Mouse (Mus musculus) liver, embryonic 14.5 days (tissue): Measurements from ENCODE around the gene Smarcc2. TPM values are rescaled to one million over a fixed set of nuclear protein-coding genes. Genes with fewer than 3 reads are reported as not detected.
"Not testable (repeated sequence)": the region's sequence is repeated elsewhere in the genome, so short reads cannot be mapped to it uniquely, and the experiment has no call there.

ENCODE experiments used
- ATAC-seq: fragments of 200-750 bp; cut with Nextera tagmentation; 2 replicates; pipeline ENCODE4 v1.8.0; 2017; ENCODE audit warnings: moderate number of reproducible peaks, mild to moderate bottlenecking, moderate library complexity; ENCODE audit not compliant: insufficient read depth
- DNase-seq, 3 experiments: peaks; one replicate each; pipeline ENCODE4 v3.0.0-alpha.2; 2012 to 2013; ENCODE audit warnings: low read depth in 3 of 3, low spot score in 3 of 3
- H3K27ac ChIP-seq: fragments of 300-500 bp; sonication (generic); 2 replicates; pipeline ENCODE4 v1.5.1; 2014; ENCODE audit warnings: moderate library complexity, mild to moderate bottlenecking, control low read depth, inconsistent platforms
- H3K27me3 ChIP-seq: fragments of 300-500 bp; sonication (generic); 2 replicates; pipeline ENCODE4 v1.6.1; 2014; ENCODE audit warnings: mild to moderate bottlenecking, low read length, moderate library complexity; ENCODE audit not compliant: control insufficient read depth, insufficient read depth
- H3K36me3 ChIP-seq: fragments of 300-500 bp; sonication (generic); replicated peaks from 2 replicates; pipeline ENCODE4 v1.6.1; 2014; ENCODE audit warnings: low read depth; ENCODE audit not compliant: control insufficient read depth, insufficient read depth
- H3K4me1 ChIP-seq, 2 experiments: fragments of 200-500 bp in 1 of 2; fragments of 300-500 bp in 1 of 2; sonication (generic) in 1 of 2; replicated peaks; 2 replicates each; pipeline ENCODE4 v1.6.1; 2012 to 2014; ENCODE audit warnings: antibody characterized with exemption in 1 of 2, inconsistent platforms in 1 of 2, low read length in 1 of 2; ENCODE audit not compliant: control insufficient read depth in 2 of 2, insufficient read depth in 2 of 2
- H3K4me2 ChIP-seq: fragments of 300-500 bp; sonication (generic); 2 replicates; pipeline ENCODE4 v1.6.1; 2014; ENCODE audit warnings: low read depth, mild to moderate bottlenecking, control low read depth, moderate library complexity
- H3K4me3 ChIP-seq, 2 experiments: fragments of 200-500 bp in 1 of 2; fragments of 300-500 bp in 1 of 2; sonication (generic) in 1 of 2; 2 replicates each; pipeline ENCODE4 v1.5.1; 2012 to 2014; ENCODE audit warnings: low read depth in 2 of 2, low read length in 2 of 2, mild to moderate bottlenecking in 2 of 2, control low read depth in 1 of 2, inconsistent platforms in 1 of 2, moderate library complexity in 1 of 2; ENCODE audit not compliant: insufficient read depth in 1 of 2
- H3K9ac ChIP-seq: fragments of 300-500 bp; sonication (generic); replicated peaks from 2 replicates; pipeline ENCODE4 v1.6.1; 2014; ENCODE audit warnings: mild to moderate bottlenecking, control low read depth, moderate library complexity
- H3K9me3 ChIP-seq: fragments of 300-500 bp; sonication (generic); 2 replicates; pipeline ENCODE4 v1.6.1; 2016; ENCODE audit warnings: low read length, mixed read lengths; ENCODE audit not compliant: control insufficient read depth
- CTCF ChIP-seq: IDR thresholded peaks from 2 replicates; pipeline ENCODE4 v1.5.1; 2016; ENCODE audit warnings: antibody characterized with exemption, low read depth, control low read depth
- EP300 ChIP-seq: IDR thresholded peaks from 2 replicates; pipeline ENCODE4 v1.6.1; 2016; ENCODE audit warnings: antibody characterized with exemption, low read depth
- WGBS: fragments of 180-500 bp; shearing (Covaris S2); extraction: QIAGEN DNeasy Blood & Tissue Kit; methylation state at CpG from one replicate; pipeline ENCODE4 v1.1.7; 2014; ENCODE audit not compliant: insufficient replicate concordance; 5-methylcytosine and 5-hydroxymethylcytosine counted together
- polyA plus RNA-seq, 2 experiments: library from polyadenylated mRNA; depleted of rRNA in 1 of 2; stranded (reverse) in 1 of 2; unstranded in 1 of 2; fragments of >200 nt; fragmentation: Nextera tagmentation in 1 of 2; extraction: Ambion mirVana in 1 of 2; gene quantifications; 2 replicates each; pipeline versions ENCODE4 v1.2.1 to v1.2.3; 2012 to 2014

The Smarcc2 gene
- polyA plus RNA-seq, 2 experiments, result 27.7 to 29.8 TPM

DNA sequence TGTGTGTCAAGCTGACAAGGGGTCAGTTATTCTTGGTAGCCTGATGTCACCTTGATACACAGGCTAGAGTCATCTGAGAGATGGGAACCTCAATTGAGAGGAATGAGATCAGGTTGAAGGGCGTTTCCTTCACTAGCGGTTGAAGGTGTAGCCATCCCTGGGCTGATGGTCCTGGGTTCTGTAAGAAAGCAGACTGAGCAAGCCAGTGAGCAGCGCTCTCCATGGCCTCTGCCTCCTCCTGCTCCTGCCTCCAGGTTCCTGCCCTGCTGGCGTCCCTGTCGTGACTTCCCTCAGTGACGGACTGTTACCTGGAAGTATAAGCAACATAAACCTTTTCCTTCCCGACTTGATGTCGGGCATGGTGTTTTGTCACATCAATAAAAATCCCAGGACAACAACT is 44.5 kb downstream of the Smarcc2 start:
- Histone ChIP-seq H3K4me1 (peaks cover 10 to 16% of the 10 kb centered on the region in 2 experiments), H3K36me3 (no peaks in the 10 kb centered on the region)

DNA sequence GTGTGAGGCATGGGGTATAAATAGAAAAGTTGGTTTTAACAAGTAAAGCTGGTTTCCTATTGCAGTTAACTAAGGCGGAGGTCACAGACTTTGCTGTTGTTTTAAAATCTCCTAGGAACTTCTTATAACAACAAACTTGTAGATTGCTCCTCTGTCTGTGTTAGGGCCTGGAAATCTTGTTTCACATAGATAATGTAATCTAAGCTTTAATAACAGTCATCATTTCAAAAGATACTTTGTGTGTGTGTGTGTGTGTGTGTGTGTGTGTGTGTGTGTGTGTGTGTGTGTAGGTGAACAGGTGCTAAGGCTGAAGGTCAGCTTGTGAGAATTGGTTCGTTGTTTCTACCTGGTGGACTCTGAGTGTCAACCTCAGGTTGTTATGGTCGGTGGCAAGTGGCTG is 45.0 kb downstream of the Smarcc2 start:
- Histone ChIP-seq H3K4me3 (no peak overlapping the region), H3K36me3 (no peaks in the 10 kb centered on the region), H3K9ac (no peak overlapping the region), H3K27me3 (no peaks in the 10 kb centered on the region), H3K9me3 (no peaks in the 10 kb centered on the region), H3K4me2 (no peak overlapping the region), H3K27ac (no peak overlapping the region), H3K4me1 (peaks cover 10 to 16% of the 10 kb centered on the region in 2 experiments)
- DNase-seq (no peak), ATAC-seq (no peak)
- 52% methylated on average over 3 of the region's 3 CpGs for WGBS
- TF ChIP-seq CTCF, result no peak
- no peak for TF ChIP-seq EP300

More for the DNA sequence above, 44.5 kb downstream of the Smarcc2 start:
- H3K9me3 ChIP-seq, result no peaks in the 10 kb centered on the region
- no peak for TF ChIP-seq CTCF
- TF ChIP-seq EP300, result no peak
- DNase-seq, result no peak
- ATAC-seq, result no peak
- no peak overlapping the region for H3K4me2 ChIP-seq
- H3K9ac ChIP-seq, result no peak overlapping the region
- H3K4me3 ChIP-seq, result no peak overlapping the region
- no peak overlapping the region for H3K27ac ChIP-seq
- no peaks in the 10 kb centered on the region for H3K27me3 ChIP-seq
- 77% methylated on average over 8 of the region's 8 CpGs for WGBS

DNA sequence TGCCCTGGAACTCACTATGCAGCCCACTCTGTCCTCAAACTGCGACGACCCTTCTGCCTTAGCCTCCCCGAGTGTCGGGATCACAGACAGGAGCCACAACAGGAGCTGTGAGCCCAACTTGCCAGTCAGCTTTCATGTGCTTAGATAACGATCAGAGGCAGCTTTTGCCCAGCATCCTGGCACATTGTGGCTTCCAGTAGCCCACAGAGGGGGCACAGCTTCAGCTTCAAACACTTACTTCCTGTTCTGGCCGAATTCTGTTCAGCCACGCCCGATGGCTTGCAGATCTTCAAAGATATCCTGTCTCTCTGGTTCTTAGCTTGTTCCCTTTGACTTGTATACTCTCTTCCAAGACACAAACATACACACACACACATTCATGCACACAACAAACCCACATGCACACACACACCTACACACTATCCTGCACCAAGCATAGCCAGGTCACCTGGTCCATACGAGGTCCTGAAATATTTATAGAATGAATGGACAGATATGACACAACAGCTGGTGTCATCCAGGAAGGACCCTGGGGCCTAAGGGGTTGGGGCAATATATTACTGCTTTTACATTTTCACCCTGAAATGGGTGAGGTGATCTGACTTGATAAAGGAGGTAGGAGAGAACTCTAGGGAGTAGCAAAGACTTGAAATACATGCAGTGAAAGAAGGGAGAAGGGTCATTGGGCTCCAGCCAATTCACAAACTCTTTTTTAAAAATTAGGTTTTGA is 45.8 kb downstream of the Smarcc2 start:
- ATAC-seq (0 out of 2 replicates have a peak, but pooled peaks have one; percentile 31), DNase-seq (no peak)
- H3K4me2 ChIP-seq, result peak overlapping the region; percentile 44
- H3K36me3 ChIP-seq, result no peaks in the 10 kb centered on the region
- H3K4me1 ChIP-seq, result peaks cover 10 to 16% of the 10 kb centered on the region in 2 experiments
- no peaks in the 10 kb centered on the region for H3K27me3 ChIP-seq
- peak overlapping the region; percentile 48 for H3K9ac ChIP-seq
- TF ChIP-seq EP300 (no peak), CTCF (no peak)
- H3K27ac ChIP-seq, result peak overlapping the region; percentile 47
- H3K4me3 ChIP-seq, result no peak overlapping the region
- WGBS, result 11% methylated on average over 9 of the region's 9 CpGs
- no peaks in the 10 kb centered on the region for H3K9me3 ChIP-seq

DNA sequence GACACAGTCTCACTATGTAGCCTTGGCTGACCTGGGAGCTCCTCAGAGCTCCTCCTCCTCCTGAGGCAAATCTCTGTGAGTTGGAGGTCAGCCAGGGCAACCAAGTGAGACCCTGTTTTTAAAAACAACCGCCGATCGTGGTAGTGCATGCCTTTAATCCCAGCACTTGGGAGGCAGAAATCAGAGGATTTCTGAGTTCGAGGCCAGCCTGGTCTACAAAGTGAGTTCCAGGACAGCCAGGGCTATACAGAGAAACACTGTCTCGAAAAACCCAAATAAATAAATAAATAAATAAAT is 46.3 kb downstream of the Smarcc2 start:
- H3K4me3 ChIP-seq, H3K9ac ChIP-seq, DNase-seq, H3K36me3 ChIP-seq, ATAC-seq, H3K27me3 ChIP-seq, H3K4me2 ChIP-seq, H3K27ac ChIP-seq, H3K9me3 ChIP-seq: not testable (repeated sequence)
- H3K4me1 ChIP-seq, result peaks cover 10 to 14% of the 10 kb centered on the region in 2 experiments
- 74% methylated on average over 5 of the region's 5 CpGs for WGBS

DNA sequence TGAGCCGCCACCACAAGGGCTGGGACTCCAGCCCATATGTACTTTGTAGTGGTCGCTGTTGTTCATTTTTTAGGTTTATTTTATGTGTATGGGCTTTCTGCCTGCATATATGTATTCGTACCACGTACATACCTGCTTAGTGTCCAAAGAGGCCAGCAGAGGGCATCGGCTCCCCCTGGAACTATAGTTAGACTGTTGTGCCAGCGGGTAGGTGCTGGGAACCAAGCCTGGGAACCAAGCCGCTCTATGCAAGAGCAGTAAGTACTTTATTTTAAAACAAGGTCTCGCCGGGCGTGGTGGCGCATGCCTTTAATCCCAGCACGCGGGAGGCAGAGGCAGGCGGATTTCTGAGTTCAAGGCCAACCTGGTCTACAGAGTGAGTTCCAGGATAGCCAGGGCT is 46.9 kb downstream of the Smarcc2 start:
- Histone ChIP-seq H3K9ac (no peak overlapping the region), H3K27me3 (no peaks in the 10 kb centered on the region), H3K36me3 (no peaks in the 10 kb centered on the region), H3K4me2 (no peak overlapping the region), H3K9me3 (no peaks in the 10 kb centered on the region), H3K27ac (no peak overlapping the region), H3K4me1 (peaks cover 10 to 18% of the 10 kb centered on the region in 2 experiments), H3K4me3 (no peak overlapping the region)
- no peak for DNase-seq
- TF ChIP-seq CTCF (peak; percentile 38; the same call in 1 of the 2 replicates), EP300 (no peak)
- WGBS, result 90% methylated on average over 14 of the region's 14 CpGs
- no peak for ATAC-seq
